Mouse (Mus musculus) v-Abl transformed pro-B cells (cell line): ENCODE results near the gene Bfsp1.

Experiments
- in situ Hi-C, 2 experiments: fragments of 400-800 bp; cut with MboI; formaldehyde crosslinking; loops; one replicate each; pipeline ENCODE4 v1.15.1; 2025; ENCODE audit not compliant: unreplicated experiment in 2 of 2

Bfsp1 gene

DNA sequence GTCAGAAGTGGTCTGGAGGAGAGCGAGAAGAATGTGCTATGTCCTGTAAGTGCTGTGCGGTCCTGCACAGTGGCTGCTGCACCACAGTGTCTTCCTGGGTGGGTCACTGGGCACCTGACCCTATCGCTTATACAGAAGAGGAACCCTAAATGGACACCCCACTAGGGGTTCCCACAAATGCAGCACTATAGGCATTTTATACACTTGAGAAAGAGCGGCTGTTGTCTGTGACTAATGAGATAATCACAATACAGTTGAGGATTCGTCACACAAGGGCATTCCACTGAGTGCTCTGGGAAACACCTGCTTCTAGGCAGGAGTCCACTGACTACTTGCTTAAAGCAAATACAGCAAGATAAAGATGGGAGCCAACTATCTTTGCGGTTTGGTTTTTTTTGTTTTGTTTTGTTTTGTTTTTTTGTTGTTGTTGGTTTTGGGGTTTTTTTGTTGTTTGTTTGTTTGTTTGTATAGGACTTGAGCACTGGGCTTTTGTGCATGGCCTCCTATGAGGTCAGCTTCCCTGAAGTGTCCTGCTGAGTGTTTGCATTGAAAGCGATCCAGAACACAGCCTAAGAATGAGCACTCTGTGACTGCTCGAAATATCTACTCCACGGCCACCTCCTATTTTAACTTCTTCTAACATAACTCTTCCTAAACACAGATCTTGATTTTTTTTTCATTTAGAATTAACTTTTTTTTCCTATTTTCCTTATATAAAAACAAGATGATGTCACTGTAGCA lies 55.9 kb downstream of the Bfsp1 start:
- in situ Hi-C loops, result no loop called here

DNA sequence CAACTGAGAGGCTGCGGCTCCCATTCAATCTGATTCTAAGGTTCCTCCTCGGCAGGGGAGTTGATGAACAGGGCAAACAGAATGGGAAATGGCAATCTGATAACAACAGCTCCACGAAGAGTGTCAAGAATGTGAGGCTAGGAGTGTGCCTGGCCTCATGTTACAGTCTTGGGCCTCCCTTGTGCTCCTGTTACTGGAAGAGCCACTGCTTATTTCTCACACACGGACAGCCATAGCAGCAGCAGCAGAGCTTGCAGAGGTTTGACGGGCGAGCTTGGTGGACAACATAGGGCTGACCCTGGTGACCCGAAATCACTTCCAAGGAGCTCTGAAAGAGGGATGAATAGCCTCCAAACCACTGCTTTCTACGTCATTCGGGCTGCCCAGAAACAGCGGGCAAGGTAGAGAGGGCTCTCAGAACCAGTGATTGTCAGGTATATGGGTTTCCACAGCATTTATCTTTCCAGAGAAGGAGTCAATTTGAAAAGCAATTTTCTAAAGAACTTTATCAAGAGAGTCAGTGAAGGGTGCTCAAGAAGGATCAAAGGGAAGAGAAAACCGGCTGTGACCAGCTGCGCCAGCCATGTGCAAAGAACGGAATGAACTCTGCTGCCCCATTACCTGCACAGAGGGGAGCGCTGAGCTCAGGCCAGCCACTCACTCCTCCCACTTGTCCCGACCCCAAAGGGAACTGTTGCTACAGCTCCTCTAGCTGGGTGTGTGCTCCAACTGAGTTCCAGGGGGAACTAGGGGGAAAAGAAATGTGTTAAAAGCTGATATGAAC lies 56.6 kb downstream of the Bfsp1 start:
- in situ Hi-C loops, result no loop called here

DNA sequence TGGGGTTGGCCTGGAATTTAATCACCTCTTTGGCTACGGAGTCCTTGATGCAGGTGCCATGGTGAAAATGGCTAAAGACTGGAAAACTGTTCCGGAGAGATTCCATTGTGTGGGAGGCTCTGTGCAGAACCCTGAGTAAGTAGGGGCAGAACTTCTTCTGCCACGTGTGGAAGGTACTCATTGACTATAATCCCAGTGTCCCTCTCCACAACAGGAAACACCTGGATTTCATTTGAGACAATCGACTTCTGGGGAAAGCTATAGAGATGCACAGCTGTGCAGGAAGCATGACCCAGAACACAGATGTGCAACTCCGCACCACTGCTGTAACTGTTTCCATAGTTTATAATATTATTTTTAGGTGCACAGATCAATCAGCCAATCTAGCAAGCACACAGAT lies 61.9 kb downstream of the Bfsp1 start:
- in situ Hi-C loops, result no loop called here

DNA sequence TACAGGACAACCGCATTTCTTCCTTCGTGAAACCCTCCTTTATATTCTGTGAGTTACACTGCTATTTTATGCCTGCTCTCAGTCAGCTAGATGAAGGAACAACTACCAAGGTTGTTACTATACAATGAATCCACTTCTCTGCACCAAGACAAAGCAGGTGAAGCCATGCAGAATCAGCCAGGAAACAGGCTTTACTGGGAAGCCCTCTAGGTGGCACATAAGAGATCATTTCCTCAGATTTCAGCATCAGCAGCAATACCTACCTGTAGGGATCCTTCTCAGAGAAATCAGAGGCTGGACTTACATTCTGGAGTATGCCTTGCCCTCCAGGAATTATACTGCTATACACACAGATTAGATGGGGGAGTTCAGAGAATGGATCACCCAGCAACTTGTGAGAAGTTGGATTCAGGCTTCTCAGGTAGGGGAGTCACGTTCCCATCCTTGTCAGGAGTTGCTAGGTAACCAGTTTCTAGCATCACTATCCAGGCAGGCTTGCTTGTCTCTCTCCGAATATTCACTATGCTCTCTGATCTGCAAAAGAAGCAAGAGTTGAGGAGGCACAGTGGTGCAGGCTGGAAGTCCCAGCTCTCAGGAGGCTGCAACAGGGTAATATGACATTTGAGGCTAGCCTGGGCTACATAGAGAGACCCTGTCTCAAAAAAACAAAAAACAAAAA lies 66.5 kb downstream of the Bfsp1 start:
- in situ Hi-C loops, result loop anchor here in 1 of 2 experiments (25.0 kb wide), 1 partner anchor 684 kb away; no protein-coding TSS in a partner anchor

DNA sequence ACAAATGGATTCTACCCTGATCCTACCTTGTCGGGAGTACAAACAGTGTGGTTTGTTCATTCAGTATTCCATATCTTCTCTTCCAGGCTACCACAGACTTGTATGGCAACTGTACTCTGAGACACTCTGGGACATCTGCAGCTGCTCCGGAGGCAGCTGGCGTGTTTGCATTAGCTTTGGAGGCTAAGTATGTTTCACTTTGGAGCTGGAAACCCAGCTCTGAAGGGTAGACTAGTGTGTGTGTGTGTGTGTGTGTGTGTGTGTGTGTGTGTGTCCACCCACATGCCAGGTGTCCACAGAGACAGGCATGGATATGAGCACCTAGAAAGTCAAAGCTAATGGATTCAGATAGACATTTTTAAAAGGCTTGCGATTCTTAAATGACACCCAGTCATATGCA lies 67.1 kb downstream of the Bfsp1 start:
- in situ Hi-C loops, result loop anchor here in 1 of 2 experiments (25.0 kb wide), 1 partner anchor 684 kb away; no protein-coding TSS in a partner anchor

DNA sequence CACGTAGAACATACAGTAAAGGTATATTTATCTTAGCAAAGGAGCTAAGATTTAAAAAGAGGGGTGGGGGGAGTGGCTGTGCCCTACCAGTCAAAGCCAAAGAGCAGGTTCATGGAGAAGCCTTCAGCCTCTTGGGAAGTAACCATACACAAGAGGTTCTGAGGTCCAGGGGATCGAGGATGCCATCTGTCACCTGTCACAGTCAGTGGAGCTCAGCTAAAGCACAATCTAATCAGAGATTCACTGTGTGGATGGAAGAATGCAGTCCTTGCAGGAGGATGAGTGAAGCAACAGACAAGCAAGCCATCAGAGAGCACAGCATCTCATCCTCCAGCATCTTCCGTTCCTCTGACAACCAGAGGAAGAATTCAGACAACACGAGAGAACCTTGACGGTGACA lies 73.1 kb downstream of the Bfsp1 start:
- in situ Hi-C loops, result loop anchor here in 1 of 2 experiments (25.0 kb wide), 1 partner anchor 678 kb away; no protein-coding TSS in a partner anchor

DNA sequence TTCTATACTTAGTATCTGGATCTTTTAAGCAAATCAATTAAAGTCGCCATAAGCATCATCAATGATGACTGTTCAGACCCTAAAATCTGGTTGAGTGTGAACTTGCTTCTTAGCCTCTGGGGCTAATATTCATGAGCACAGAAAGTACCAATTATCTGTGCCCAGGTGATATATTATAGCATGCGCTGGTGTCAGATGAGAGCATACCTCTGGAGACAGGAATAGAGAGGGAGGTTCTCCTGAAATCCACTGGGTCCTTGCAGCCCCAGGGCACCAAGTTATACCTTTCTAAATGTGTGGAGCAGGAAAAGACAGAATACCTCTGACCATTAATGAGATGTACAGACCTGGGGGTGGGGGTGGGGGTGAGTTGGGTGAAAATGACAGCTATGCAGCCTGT lies 82.7 kb downstream of the Bfsp1 start:
- in situ Hi-C loops, result loop anchor here in 1 of 2 experiments (25.0 kb wide), 1 partner anchor 668 kb away; no protein-coding TSS in a partner anchor
